Mouse (Mus musculus): ENCODE measurements around the gene Actg1.

Actg1 gene

DNA sequence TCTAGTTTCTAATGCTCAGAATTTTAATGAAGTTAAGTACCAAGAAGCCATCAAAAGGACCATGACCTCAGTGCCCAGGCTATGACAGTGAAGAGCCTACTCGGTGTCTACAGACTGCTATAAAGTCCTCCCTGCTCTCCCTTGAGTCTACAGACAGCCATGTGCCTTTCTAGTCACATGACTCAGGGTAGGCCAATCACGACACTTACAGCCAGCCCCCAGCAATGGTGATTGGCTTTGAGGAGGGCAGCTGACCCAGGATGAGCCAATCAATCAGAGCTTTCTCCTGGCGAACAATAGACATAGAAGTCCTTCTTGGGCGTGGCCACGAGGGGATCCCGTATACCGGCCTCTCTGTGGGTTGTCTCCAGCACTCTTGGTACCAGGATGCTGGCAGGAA lies 50.6 kb downstream of the Actg1 start:
- in situ Hi-C loops (cut with MboI; ENCODE audit: unreplicated experiment in 2 of 2) = loop anchor here in 1 of 2 experiments (25.0 kb wide), 1 partner anchor 1360 kb away; no protein-coding TSS in a partner anchor

DNA sequence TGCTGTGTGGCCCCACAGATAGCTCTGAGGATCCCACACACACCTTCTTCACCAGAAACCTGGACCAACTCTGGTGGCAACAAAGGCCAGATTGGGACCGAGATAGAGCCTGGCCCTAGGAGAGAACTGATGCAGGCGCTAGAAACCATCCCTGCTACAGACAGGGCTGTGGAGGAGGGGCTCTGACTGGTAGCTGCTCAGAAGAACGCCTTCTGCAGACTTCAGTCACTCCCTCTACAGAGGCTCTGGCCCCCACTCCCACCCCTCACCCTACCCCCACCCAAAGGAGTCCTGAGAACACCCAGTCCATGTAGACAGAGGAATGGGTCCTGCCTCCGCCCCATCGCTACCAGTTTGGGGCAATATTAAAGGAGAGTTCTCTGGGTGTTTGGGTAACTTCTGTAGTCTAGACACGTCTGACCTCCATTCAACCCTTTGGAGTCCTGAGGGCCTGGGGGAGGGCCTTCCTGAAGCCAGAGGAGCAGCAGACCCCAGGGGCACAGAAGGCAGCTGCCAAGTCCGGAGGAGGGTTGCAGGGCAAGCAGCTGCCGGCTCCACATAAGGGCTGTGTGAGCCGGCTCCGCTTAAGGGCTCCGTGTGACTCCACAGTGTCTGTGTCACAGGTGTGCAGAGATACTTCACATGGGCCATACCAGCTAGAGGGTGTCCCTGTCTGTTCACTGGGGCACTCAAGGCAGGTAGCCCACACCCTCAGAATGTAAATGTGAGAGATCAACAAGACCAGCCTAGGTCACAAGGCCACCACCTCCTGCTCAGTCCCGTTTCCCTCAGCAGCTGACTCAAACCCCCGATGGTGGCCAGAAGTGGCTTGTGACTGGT lies 51.8 kb downstream of the Actg1 start:
- in situ Hi-C loops (cut with MboI; ENCODE audit: unreplicated experiment in 2 of 2) = loop anchor here in 1 of 2 experiments (25.0 kb wide), 1 partner anchor 1359 kb away; no protein-coding TSS in a partner anchor
